10 mouse cellular contexts compared by ENCODE assay signal in genomic region chr6:22002521-22003199, GRCm38 (mm10). TPM values are rescaled to one million over a fixed set of nuclear protein-coding genes. Genes with fewer than 3 reads are reported as not detected.
DNase-seq lines count a peak whose midpoint lies in the region; ATAC-seq and TF ChIP-seq lines count a peak whose summit lies in the region.
"Had no signal": no experiment of that assay in that cellular context is flagged by ENCODE, and none has a peak within 500 bp of the region (broad histone marks: within the 10 kb centered on the region; RNA-seq: fewer than 3 reads in every experiment).

No protein-coding gene starts in this region.

- H3K4me1 ChIP-seq in kidney, adult 2 months (ENCODE audit: control insufficient read depth, insufficient read depth, low read length) = 0 out of 2 replicates have a peak, but pooled peaks cover 2% of the 10 kb centered on the region

- ATAC-seq in common myeloid progenitor, adult 5-6 weeks (replicated peaks; ENCODE audit: low read depth, poor library complexity, severe bottlenecking) = peak; percentile 82
- ATAC-seq in hematopoietic stem cell, adult 5-6 weeks (replicated peaks in 1 of 2; ENCODE audit: insufficient read depth in 1 of 2, low FRiP score in 2 of 2, low TSS enrichment in 1 of 2, low read depth in 1 of 2, poor library complexity in 2 of 2, severe bottlenecking in 2 of 2) = peak; percentile 63 to 79
- ATAC-seq: CD4-positive, CD25-positive, alpha-beta regulatory T cell, adult 4 months had no signal

- no peak for TF ChIP-seq CTCF in kidney, adult 2 months (conservative IDR thresholded peaks at IDR 0.05; ENCODE audit: insufficient read depth, insufficient read length, low read depth, low read length)

- peak overlapping the region; percentile 49; the same call in 1 of the 2 replicates for H3K27ac ChIP-seq in kidney, adult 2 months (ENCODE audit: insufficient read depth, low read depth, low read length)

- H3K4me3 ChIP-seq in kidney, adult 2 months (ENCODE audit: insufficient read depth, low read depth, low read length) = no peak overlapping the region

- no peaks in the 10 kb centered on the region for H3K36me3 ChIP-seq in kidney, adult 2 months (ENCODE audit: control insufficient read depth, insufficient read depth, low read length)

- TF ChIP-seq POLR2A in kidney, adult 2 months (IDR thresholded peaks at IDR 0.05; ENCODE audit: low read depth, low read length) = no peak

- DNase-seq in kidney, adult 2 months = no peak
- DNase-seq in kidney, postnatal 36 days = no peak
- peak; percentile 65 for DNase-seq in lung, postnatal 10 days
- no peak for DNase-seq in adrenal gland, adult 2 months
- no peak for DNase-seq in right cerebral cortex, postnatal 10 days (ENCODE audit: low spot score in 2 of 2)
- DNase-seq in gastrocnemius, adult 8-10 months (ENCODE audit: low spot score in 2 of 2) = no peak
- DNase-seq: thymus, adult 2 months had no signal

- WGBS in kidney, adult 2 months = 49% methylated on average over 17 of the region's 17 CpGs

- no peaks in the 10 kb centered on the region for H3K27me3 ChIP-seq in kidney, adult 2 months (replicated peaks; ENCODE audit: control insufficient read depth, insufficient read depth, low read length)

RNA-seq across cellular contexts. Expression of gene Cped1, which starts 16.9 kb away (rescaled TPM):
- 5.9 and 6.2 TPM in 2 replicates for polyA plus RNA-seq in kidney, adult 2 months (2012; rRNA removed)
- 2.9 and 5.8 TPM in 2 replicates for total RNA-seq in common myeloid progenitor, adult 5-6 weeks (2017)
- 1.8 and 2.8 TPM in 2 replicates for total RNA-seq in hematopoietic stem cell, adult 5-6 weeks (2017)
- total RNA-seq in adrenal gland, adult 2 months (2021) = 10 to 100 TPM; 38.2 to 51.7 TPM
- 5.6 and 7.1 TPM in 2 replicates for polyA plus RNA-seq in adrenal gland, adult 2 months (2012; rRNA removed)
- 10 to 100 TPM; 22.4 to 26.6 (median 22.9) TPM for total RNA-seq in gastrocnemius, adult 8-10 months (2022)

RNA-seq across cellular contexts. Expression of gene Ing3, which starts 53.3 kb away (rescaled TPM):
- 10.9 and 11.0 TPM in 2 replicates for polyA plus RNA-seq in kidney, adult 2 months (2012; rRNA removed)
- total RNA-seq in common myeloid progenitor, adult 5-6 weeks (2017) = 43.8 and 44.3 TPM in 2 replicates
- total RNA-seq in hematopoietic stem cell, adult 5-6 weeks (2017) = 47.6 and 48.2 TPM in 2 replicates
- 10 to 100 TPM; 22.3 to 25.9 TPM for total RNA-seq in adrenal gland, adult 2 months (2021)
- 2.7 and 3.5 TPM in 2 replicates for polyA plus RNA-seq in adrenal gland, adult 2 months (2012; rRNA removed)
- total RNA-seq in gastrocnemius, adult 8-10 months (2022) = 1 to 10 TPM; 4.5 to 9.4 (median 6.3) TPM
